Comparison of ENCODE assay signal across 9 mouse cellular contexts in genomic region chr15:103013238-103013984, GRCm38 (mm10). TPM values are rescaled to one million over a fixed set of nuclear protein-coding genes. Genes with fewer than 3 reads are reported as not detected.
A peak's percentile ranks its signal among the peaks of the same experiment; 100 is the strongest.
DNase-seq lines count a peak whose midpoint lies in the region; ATAC-seq and TF ChIP-seq lines count a peak whose summit lies in the region.
"Had no signal": no experiment of that assay in that cellular context is flagged by ENCODE, and none has a peak within 500 bp of the region (broad histone marks: within the 10 kb centered on the region; RNA-seq: fewer than 3 reads in every experiment).

No protein-coding gene starts in this region.

- ATAC-seq in forebrain, embryonic 11.5 days (replicated peaks; ENCODE audit: low FRiP score) = no peak
- ATAC-seq in forebrain, embryonic 15.5 days (replicated peaks) = no peak
- no peak for ATAC-seq in limb, embryonic 11.5 days (ENCODE audit: insufficient number of reproducible peaks, low FRiP score, low TSS enrichment, low read depth)
- ATAC-seq in midbrain, embryonic 15.5 days (replicated peaks) = no peak

- no peaks in the 10 kb centered on the region for H3K36me3 ChIP-seq in forebrain, embryonic 11.5 days (ENCODE audit: control insufficient read depth, insufficient read depth, low read length)
- no peaks in the 10 kb centered on the region for H3K36me3 ChIP-seq in forebrain, embryonic 15.5 days
- peaks cover 17% of the 10 kb centered on the region for H3K36me3 ChIP-seq in C2C12 (ENCODE audit: control insufficient read depth, insufficient read depth)
- H3K36me3 ChIP-seq in limb, embryonic 11.5 days (ENCODE audit: control insufficient read depth, insufficient read depth, low read length) = no peaks in the 10 kb centered on the region
- no peaks in the 10 kb centered on the region for H3K36me3 ChIP-seq in midbrain, embryonic 15.5 days (replicated peaks)

- H3ac ChIP-seq in C2C12 (ENCODE audit: control insufficient read depth, insufficient read length, low read depth) = no peak overlapping the region

- peaks cover 99% of the 10 kb centered on the region for H3K27me3 ChIP-seq in forebrain, embryonic 11.5 days (ENCODE audit: control insufficient read depth, insufficient read depth, low read length)
- H3K27me3 ChIP-seq in forebrain, embryonic 15.5 days = peaks cover 97% of the 10 kb centered on the region
- no peaks in the 10 kb centered on the region for H3K27me3 ChIP-seq in C2C12 (ENCODE audit: control insufficient read depth, insufficient read depth, insufficient read length)
- H3K27me3 ChIP-seq in limb, embryonic 11.5 days (ENCODE audit: control insufficient read depth, insufficient read depth, low read length) = peaks cover 79% of the 10 kb centered on the region
- peaks cover 98% of the 10 kb centered on the region for H3K27me3 ChIP-seq in midbrain, embryonic 15.5 days (replicated peaks)

- 4% methylated on average over 17 of the region's 17 CpGs for WGBS in forebrain, embryonic 11.5 days
- WGBS in forebrain, embryonic 15.5 days = 3% methylated on average over 17 of the region's 17 CpGs
- WGBS in limb, embryonic 11.5 days = 5% methylated on average over 17 of the region's 17 CpGs
- WGBS in midbrain, embryonic 15.5 days = 3% methylated on average over 17 of the region's 17 CpGs

- peaks cover 19% of the 10 kb centered on the region for H3K79me2 ChIP-seq in C2C12 (ENCODE audit: control insufficient read depth, insufficient read depth)

- DNase-seq in forebrain, embryonic 11.5 days (ENCODE audit: low spot score) = peak; percentile 75
- peak; percentile 63 to 66 for DNase-seq in cerebellum, postnatal 10 days
- DNase-seq in heart, postnatal 10 days = peak; percentile 34 to 61
- DNase-seq in limb, embryonic 11.5 days (ENCODE audit: low spot score) = peak; percentile 77
- no peak for DNase-seq in ovary, postnatal 10 days (ENCODE audit: low spot score)

- H3K9ac ChIP-seq in forebrain, embryonic 11.5 days (ENCODE audit: low read length) = no peak overlapping the region
- no peak overlapping the region for H3K9ac ChIP-seq in forebrain, embryonic 15.5 days (replicated peaks)
- H3K9ac ChIP-seq in limb, embryonic 11.5 days (ENCODE audit: low read length) = no peak overlapping the region
- no peak overlapping the region for H3K9ac ChIP-seq in midbrain, embryonic 15.5 days

- H3K4me2 ChIP-seq in forebrain, embryonic 11.5 days (ENCODE audit: low read depth, low read length, severe bottlenecking) = no peak overlapping the region
- H3K4me2 ChIP-seq in forebrain, embryonic 15.5 days (replicated peaks) = no peak overlapping the region; the same call in 1 of the 2 replicates
- H3K4me2 ChIP-seq in limb, embryonic 11.5 days (ENCODE audit: low read depth, severe bottlenecking) = peak overlapping the region; percentile 53
- H3K4me2 ChIP-seq in midbrain, embryonic 15.5 days = peak overlapping the region; percentile 29

- no peak overlapping the region for H3K27ac ChIP-seq in forebrain, embryonic 11.5 days (ENCODE audit: low read depth, low read length)
- no peak overlapping the region for H3K27ac ChIP-seq in forebrain, embryonic 15.5 days (replicated peaks)
- H3K27ac ChIP-seq in limb, embryonic 11.5 days (replicated peaks; ENCODE audit: low read depth, low read length) = no peak overlapping the region
- H3K27ac ChIP-seq in midbrain, embryonic 15.5 days = no peak overlapping the region

- no peaks in the 10 kb centered on the region for H3K9me3 ChIP-seq in forebrain, embryonic 11.5 days (ENCODE audit: control insufficient read depth, low read length)
- H3K9me3 ChIP-seq in forebrain, embryonic 15.5 days = no peaks in the 10 kb centered on the region
- H3K9me3 ChIP-seq in limb, embryonic 11.5 days (ENCODE audit: control insufficient read depth, low read length) = no peaks in the 10 kb centered on the region
- H3K9me3 ChIP-seq in midbrain, embryonic 15.5 days = no peaks in the 10 kb centered on the region

- H3K4me3 ChIP-seq in forebrain, embryonic 11.5 days (ENCODE audit: low read depth, low read length) = no peak overlapping the region
- no peak overlapping the region for H3K4me3 ChIP-seq in forebrain, embryonic 15.5 days
- H3K4me3 ChIP-seq in C2C12 (ENCODE audit: insufficient read depth, poor library complexity, severe bottlenecking) = no peak overlapping the region
- peak overlapping the region; percentile 29; the same call in 1 of the 2 replicates for H3K4me3 ChIP-seq in limb, embryonic 11.5 days (ENCODE audit: low read depth, low read length)
- H3K4me3 ChIP-seq in midbrain, embryonic 15.5 days = no peak overlapping the region

- H3K4me1 ChIP-seq in forebrain, embryonic 11.5 days (replicated peaks; ENCODE audit: control insufficient read depth, insufficient read depth, low read length) = no peaks in the 10 kb centered on the region
- peaks cover 5% of the 10 kb centered on the region; the same call in 1 of the 2 replicates for H3K4me1 ChIP-seq in forebrain, embryonic 15.5 days
- H3K4me1 ChIP-seq in limb, embryonic 11.5 days (ENCODE audit: control insufficient read depth, insufficient read depth, low read length) = peaks cover 68% of the 10 kb centered on the region
- H3K4me1 ChIP-seq in midbrain, embryonic 15.5 days = peaks cover 7% of the 10 kb centered on the region; the same call in 1 of the 2 replicates

- intact Hi-C loops in heart, postnatal 10 days (cut with DNase I) = loop anchor here (2.0 to 5.0 kb wide), 2 partner anchors 119 to 151 kb away; no protein-coding TSS in a partner anchor

- peaks cover 5% of the 10 kb centered on the region for H3K79me3 ChIP-seq in C2C12 (ENCODE audit: low read depth)

- peak; percentile 61 for TF ChIP-seq CTCF in C2C12 (IDR thresholded peaks at IDR 0.05; ENCODE audit: control insufficient read depth, insufficient read depth, insufficient read length)

TF ChIP-seq in C2C12, 6 proteins besides CTCF, POLR2A, EP300 and RAD21:
- no peak for TF ChIP-seq CEBPB (IDR thresholded peaks at IDR 0.05; ENCODE audit: low read depth)
- no peak for TF ChIP-seq MAX (IDR thresholded peaks at IDR 0.05)
- no peak for TF ChIP-seq MYOG (IDR thresholded peaks at IDR 0.05; ENCODE audit: control insufficient read depth, extremely low read depth, insufficient read length)
- TF ChIP-seq MYOD1 (IDR thresholded peaks at IDR 0.05; ENCODE audit: control insufficient read depth, insufficient read length, low read depth) = no peak
- peak; percentile 73 for TF ChIP-seq USF1 (IDR thresholded peaks at IDR 0.05; ENCODE audit: low read depth)

RNA-seq across cellular contexts. Expression of gene Hoxc4, which starts 5.3 kb away (rescaled TPM):
- polyA plus RNA-seq in forebrain, embryonic 11.5 days (2014; fragmentation: Nextera tagmentation; extraction: Ambion mirVana) = not detected in 2 replicates
- polyA plus RNA-seq in forebrain, embryonic 15.5 days (2015; fragmentation: Nextera tagmentation; extraction: Ambion mirVana) = not detected in 2 replicates
- polyA plus RNA-seq in C2C12 (2012; fragmentation: generic; extraction: Trizol) = 3.4 TPM
- under 1 TPM in 1 of 2 experiments, not detected in 1; 0.24 TPM for total RNA-seq in heart, postnatal 10 days (2021)
- polyA plus RNA-seq in limb, embryonic 11.5 days (2014; fragmentation: Nextera tagmentation; extraction: Ambion mirVana) = 5.1 and 6.4 TPM in 2 replicates
- 0.08 TPM in 1 of 2 replicates, not detected in the other for polyA plus RNA-seq in midbrain, embryonic 15.5 days (2015; fragmentation: Nextera tagmentation; extraction: Ambion mirVana)
- total RNA-seq: neutrophil, adult 5-6 weeks had no signal

RNA-seq across cellular contexts. Expression of gene Hoxc6, which starts 15.4 kb away (rescaled TPM):
- polyA plus RNA-seq in forebrain, embryonic 11.5 days (2014; fragmentation: Nextera tagmentation; extraction: Ambion mirVana) = not detected in 2 replicates
- polyA plus RNA-seq in forebrain, embryonic 15.5 days (2015; fragmentation: Nextera tagmentation; extraction: Ambion mirVana) = not detected in 2 replicates
- polyA plus RNA-seq in C2C12 (2012; fragmentation: generic; extraction: Trizol) = 10.6 TPM
- under 1 TPM in 1 of 2 experiments, not detected in 1; 0.15 TPM for total RNA-seq in heart, postnatal 10 days (2021)
- polyA plus RNA-seq in limb, embryonic 11.5 days (2014; fragmentation: Nextera tagmentation; extraction: Ambion mirVana) = 9.5 and 10.9 TPM in 2 replicates
- polyA plus RNA-seq in midbrain, embryonic 15.5 days (2015; fragmentation: Nextera tagmentation; extraction: Ambion mirVana) = not detected in 2 replicates
- total RNA-seq: neutrophil, adult 5-6 weeks had no signal

RNA-seq across cellular contexts. Expression of gene Hoxc8, which starts 23.0 kb away (rescaled TPM):
- not detected in 2 replicates for polyA plus RNA-seq in forebrain, embryonic 11.5 days (2014; fragmentation: Nextera tagmentation; extraction: Ambion mirVana)
- polyA plus RNA-seq in forebrain, embryonic 15.5 days (2015; fragmentation: Nextera tagmentation; extraction: Ambion mirVana) = not detected in 2 replicates
- 1.1 TPM for polyA plus RNA-seq in C2C12 (2012; fragmentation: generic; extraction: Trizol)
- not detected for total RNA-seq in heart, postnatal 10 days (2021)
- polyA plus RNA-seq in limb, embryonic 11.5 days (2014; fragmentation: Nextera tagmentation; extraction: Ambion mirVana) = 4.6 and 4.8 TPM in 2 replicates
- not detected in 2 replicates for polyA plus RNA-seq in midbrain, embryonic 15.5 days (2015; fragmentation: Nextera tagmentation; extraction: Ambion mirVana)
- total RNA-seq: neutrophil, adult 5-6 weeks had no signal

RNA-seq across cellular contexts. Expression of gene Hoxc9, which starts 37.2 kb away (rescaled TPM):
- polyA plus RNA-seq in forebrain, embryonic 11.5 days (2014; fragmentation: Nextera tagmentation; extraction: Ambion mirVana) = not detected in 2 replicates
- polyA plus RNA-seq in forebrain, embryonic 15.5 days (2015; fragmentation: Nextera tagmentation; extraction: Ambion mirVana) = not detected in 2 replicates
- 9.4 TPM for polyA plus RNA-seq in C2C12 (2012; fragmentation: generic; extraction: Trizol)
- not detected for total RNA-seq in heart, postnatal 10 days (2021)
- 4.4 and 6.1 TPM in 2 replicates for polyA plus RNA-seq in limb, embryonic 11.5 days (2014; fragmentation: Nextera tagmentation; extraction: Ambion mirVana)
- not detected in 2 replicates for polyA plus RNA-seq in midbrain, embryonic 15.5 days (2015; fragmentation: Nextera tagmentation; extraction: Ambion mirVana)
- total RNA-seq: neutrophil, adult 5-6 weeks had no signal

RNA-seq across cellular contexts. Expression of gene Hoxc5, which starts 46.2 kb away (rescaled TPM):
- polyA plus RNA-seq in forebrain, embryonic 11.5 days (2014; fragmentation: Nextera tagmentation; extraction: Ambion mirVana) = not detected in 2 replicates
- polyA plus RNA-seq in forebrain, embryonic 15.5 days (2015; fragmentation: Nextera tagmentation; extraction: Ambion mirVana) = not detected in 2 replicates
- 1.6 TPM for polyA plus RNA-seq in C2C12 (2012; fragmentation: generic; extraction: Trizol)
- total RNA-seq in heart, postnatal 10 days (2021) = under 1 TPM; 0.12 to 0.15 TPM
- 8.3 and 9.1 TPM in 2 replicates for polyA plus RNA-seq in limb, embryonic 11.5 days (2014; fragmentation: Nextera tagmentation; extraction: Ambion mirVana)
- 0.09 TPM in 1 of 2 replicates, not detected in the other for polyA plus RNA-seq in midbrain, embryonic 15.5 days (2015; fragmentation: Nextera tagmentation; extraction: Ambion mirVana)
- total RNA-seq: neutrophil, adult 5-6 weeks had no signal

Comparison
In these comparisons a context has a peak if more than half of its experiments do, and no peak if none do; other contexts are left out.
1. H3K4me2 ChIP-seq: peak in limb, embryonic 11.5 days (single experiment) and midbrain, embryonic 15.5 days (single experiment); none in forebrain, embryonic 11.5 days (single experiment) and forebrain, embryonic 15.5 days (single experiment).